Mouse (Mus musculus) mature B cell (primary cell): ENCODE results near the gene Pitpnm1.

Experiments
- in situ Hi-C: fragments of 300-500 bp; cut with MboI; formaldehyde crosslinking; loops from 2 replicates; pipeline ENCODE4 v1.14.3; 2019

Gene Pitpnm1

DNA sequence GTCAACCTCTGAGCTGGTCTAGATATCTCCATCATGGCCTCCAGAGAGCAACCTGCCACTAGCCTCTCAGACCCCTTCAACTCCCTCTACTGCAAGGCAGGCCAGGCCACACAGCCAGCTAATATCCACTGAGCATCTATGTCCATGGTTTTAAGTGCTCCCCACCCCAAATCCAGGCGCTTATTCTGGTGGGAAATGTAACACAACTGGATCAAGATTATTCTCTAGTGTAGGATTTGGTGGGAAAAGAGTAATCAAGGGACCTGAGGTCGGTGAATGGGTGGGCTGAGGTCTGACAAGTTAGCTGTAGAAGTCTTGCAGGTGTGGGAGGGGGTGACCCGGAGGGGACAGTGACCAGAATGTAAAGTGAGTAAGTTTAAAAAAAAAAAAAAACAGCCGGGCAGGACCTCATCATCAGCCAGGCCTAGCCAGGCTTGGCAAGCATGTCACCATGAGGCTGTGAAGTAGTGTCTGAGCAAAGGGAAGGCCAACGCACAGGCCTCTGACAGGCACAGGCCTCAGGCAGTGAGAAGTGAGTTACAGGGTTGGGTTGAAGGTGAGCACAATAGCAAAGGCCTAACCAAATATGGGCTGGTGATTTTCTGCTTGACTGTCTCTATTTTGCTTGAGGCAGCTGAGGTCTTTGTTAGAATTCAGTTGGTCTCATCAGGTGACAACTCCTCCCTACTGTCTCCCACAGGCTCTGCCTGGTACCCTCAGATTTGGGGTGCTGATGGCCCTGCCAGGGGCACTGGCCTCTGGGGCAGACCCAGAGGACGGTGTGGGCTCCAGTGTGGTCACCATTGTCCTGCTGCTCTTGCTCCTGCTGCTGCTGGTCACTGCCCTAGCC is 55.6 kb downstream of the Pitpnm1 start:
- in situ Hi-C loops, result no loop called here

DNA sequence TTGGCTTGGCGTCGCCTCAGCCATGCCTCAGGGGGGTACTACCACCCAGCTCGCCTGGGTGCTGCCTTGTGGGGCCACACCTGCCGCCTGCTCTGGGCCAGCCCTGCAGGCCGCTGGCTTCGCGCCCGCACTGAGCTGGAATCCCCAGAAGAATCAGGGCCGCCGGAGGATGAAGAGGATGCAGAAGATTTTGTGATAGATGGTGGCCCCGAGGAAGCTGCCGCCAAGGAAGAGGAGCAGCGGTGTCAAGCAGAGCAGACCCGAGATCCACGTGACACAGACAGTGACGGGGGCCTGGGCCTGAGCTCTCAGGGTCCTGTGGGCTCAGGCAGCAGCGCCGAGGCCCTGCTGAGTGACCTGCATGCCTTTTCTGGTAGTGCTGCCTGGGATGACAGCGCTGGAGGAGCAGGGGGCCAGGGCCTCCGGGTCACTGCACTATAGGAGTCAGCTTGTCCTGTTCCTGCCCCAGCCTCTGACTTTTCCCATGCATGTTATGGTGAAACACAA is 56.3 kb downstream of the Pitpnm1 start:
- in situ Hi-C loops, result no loop called here

DNA sequence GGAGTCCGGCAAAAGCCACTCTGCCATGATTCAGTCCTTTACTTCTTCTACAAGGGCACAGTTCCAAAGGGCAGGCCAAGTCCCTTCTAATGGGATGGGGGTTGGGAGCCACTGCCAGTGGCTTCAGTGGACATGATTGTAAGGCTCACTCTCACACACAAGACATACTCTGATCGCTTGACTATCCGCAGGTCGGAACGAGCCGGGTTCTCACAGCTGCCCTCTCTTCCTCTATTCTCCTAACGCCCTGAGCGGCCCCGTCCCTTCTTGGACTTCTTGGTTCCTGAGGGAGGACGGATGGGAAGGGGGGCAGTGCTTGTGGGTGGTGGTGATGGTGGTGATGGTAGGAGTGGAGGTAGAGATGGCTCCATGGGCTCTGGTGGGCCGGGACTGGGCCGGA is 57.0 kb downstream of the Pitpnm1 start:
- in situ Hi-C loops, result no loop called here

DNA sequence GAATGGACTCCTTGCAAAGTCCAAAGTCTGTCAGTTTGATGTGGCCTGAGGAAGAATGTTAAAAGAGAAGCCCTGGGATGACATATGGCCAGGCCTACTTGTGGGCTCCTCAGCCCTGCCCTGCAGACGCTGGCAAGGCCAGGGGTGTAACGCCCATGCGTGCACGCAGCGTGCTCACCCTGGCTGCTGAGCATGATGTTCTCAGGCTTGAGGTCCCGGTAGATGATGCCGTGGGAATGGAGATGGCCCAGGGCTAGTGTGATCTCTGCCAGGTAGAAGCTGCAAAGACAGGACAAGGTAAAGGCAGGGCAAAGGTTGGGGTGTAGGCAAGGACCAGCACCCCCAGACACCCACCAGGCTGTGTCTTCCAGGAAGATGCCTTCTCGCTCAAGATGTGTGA is 59.3 kb downstream of the Pitpnm1 start:
- in situ Hi-C loops, result no loop called here

DNA sequence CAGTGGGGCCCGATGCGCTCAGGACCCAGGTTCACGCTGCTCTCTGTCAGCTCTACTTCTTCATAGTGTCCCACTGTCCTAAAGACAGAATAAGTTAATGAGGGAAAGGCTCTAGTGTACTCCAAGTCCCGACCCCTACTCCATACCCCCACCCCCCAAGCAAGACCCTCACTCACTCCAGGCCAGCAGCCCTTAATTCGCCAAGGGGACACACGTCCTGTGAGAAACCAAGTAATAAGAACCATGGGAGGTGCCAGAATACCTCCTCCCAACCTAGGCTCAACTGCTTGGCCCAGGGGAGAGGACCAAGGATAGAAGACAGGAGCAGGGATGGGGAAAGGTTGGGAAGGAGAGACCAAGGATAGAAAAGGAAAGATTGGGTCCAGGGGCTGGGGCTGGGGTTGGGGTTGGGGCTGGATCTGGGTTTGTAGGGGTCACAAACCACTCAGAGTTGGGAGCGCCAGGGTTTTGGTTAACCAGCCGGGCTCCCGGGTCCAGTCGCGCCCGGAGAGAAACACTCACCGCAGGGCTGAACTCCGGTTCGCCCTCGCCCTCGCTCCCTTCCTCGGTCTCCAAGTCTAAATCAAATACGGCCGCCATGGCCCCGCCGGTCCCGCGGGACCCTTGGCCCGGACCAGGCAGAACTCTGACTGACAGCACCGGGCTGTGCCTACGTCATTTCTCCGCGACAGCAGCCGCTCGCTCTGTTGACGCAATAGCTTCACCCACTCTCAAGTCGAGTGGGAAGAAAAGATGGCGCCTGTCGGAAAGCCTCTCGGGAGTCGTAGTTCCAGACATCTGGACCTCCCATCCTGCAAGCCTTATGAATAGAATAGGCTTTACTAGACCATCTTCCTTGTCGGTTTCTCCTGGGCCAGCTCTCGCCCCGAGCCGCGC is 63.1 kb downstream of the Pitpnm1 start, which contains the start of gene Rps6kb2:
Rps6kb2 (minus strand) TSS at position 709 of the 897 bp plus-strand sequence.
- in situ Hi-C loops, result no loop called here

DNA sequence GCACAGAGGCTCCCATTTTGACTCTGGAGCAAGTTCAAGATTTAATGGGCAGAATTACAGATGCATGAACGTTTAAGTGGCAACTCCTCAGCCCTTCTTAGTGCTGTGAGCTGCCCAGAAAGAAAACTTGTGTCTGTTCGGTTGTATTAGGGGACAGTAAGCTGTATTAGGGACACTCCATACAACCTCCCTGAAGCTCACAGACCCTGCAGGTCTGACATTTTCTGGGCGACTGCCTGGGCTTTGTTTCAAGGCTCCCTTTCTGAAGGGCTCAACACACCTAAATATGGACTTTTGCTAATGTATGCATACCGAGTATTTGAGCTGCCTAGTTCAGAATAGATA is 63.7 kb downstream of the Pitpnm1 start:
- in situ Hi-C loops, result no loop called here
